In the genomic region with DNA sequence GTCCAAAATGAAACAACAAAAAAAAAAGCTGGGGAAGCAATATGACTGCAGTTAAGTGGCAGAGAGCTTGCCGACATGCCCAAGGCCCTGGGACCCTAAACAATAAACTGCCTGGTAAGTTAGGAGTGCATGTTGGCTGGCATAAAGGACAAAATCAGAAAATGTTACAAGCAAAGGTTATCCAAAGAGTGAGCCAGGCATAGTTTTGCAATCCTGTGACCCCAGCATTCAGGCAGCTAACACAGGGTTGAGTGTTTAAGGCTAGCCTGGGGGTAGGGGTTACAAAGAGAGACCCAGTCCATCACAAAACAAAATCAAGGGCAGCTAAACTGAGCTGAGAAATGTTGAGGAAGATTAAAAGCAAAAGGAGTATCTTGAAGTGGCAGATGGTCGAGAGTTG, we compare ENCODE assay signal across 1 mouse cellular context.
TF ChIP-seq lines count a peak whose summit lies in the region.

No protein-coding gene starts in this region.

TF ChIP-seq in myocyte, 11 proteins besides CTCF, POLR2A, EP300 and RAD21 (continued from another document):
- TF ChIP-seq MYOG (IDR thresholded peaks at IDR 0.05; ENCODE audit: control insufficient read depth in 1 of 3, insufficient read depth in 1 of 3, insufficient read length in 2 of 3, low read depth in 2 of 3) (no peak), TCF3 (IDR thresholded peaks at IDR 0.05; ENCODE audit: insufficient read length, low read depth) (no peak), POLR2AphosphoS2 (IDR thresholded peaks at IDR 0.05; ENCODE audit: insufficient read length, low read depth) (no peak), E2F4 (IDR thresholded peaks at IDR 0.05; ENCODE audit: insufficient read depth) (no peak), REST (IDR thresholded peaks at IDR 0.05; ENCODE audit: insufficient read depth, insufficient read length) (no peak), CEBPB (IDR thresholded peaks at IDR 0.05; ENCODE audit: insufficient read depth, poor library complexity, severe bottlenecking) (no peak), TCF12 (IDR thresholded peaks at IDR 0.05; ENCODE audit: insufficient read depth, poor library complexity, severe bottlenecking) (no peak), USF1 (IDR thresholded peaks at IDR 0.05; ENCODE audit: low read depth) (no peak), MYOD1 (IDR thresholded peaks at IDR 0.05; ENCODE audit: control insufficient read depth in 1 of 3, insufficient read length in 2 of 3, low read depth in 2 of 3) (no peak)
TF ChIP-seq in myocyte: peak in this region for 0.
